In genomic region chr10:53499518-53499917, GRCm38 (mm10) we compare ENCODE assay signal across 8 mouse cellular contexts.
A peak's percentile ranks its signal among the peaks of the same experiment; 100 is the strongest.
DNase-seq lines count a peak whose midpoint lies in the region.

No protein-coding gene starts in this region.

- DNase-seq in kidney, adult 8-10 months, result peak; percentile 23 to 53
- no peak for DNase-seq in kidney, postnatal 14 days
- DNase-seq in CD4-positive, CD25-positive, alpha-beta regulatory T cell, adult 2 months (ENCODE audit: low read depth, low spot score), result peak; percentile 45
- peak; percentile 16 for DNase-seq in adrenal gland, postnatal 10 days
- DNase-seq in lung, postnatal 10 days, result peak; percentile 48
- no peak for DNase-seq in MN1 (ENCODE audit: low spot score)
- no peak for DNase-seq in Muller cell, postnatal 12 days (ENCODE audit: inconsistent ontology term)
- no peak for DNase-seq in urinary bladder, postnatal 14 days (ENCODE audit: low spot score)

Comparison
In these comparisons a context has a peak if more than half of its experiments do, and no peak if none do; other contexts are left out.
1. DNase-seq: peak in kidney, adult 8-10 months (2 of 2), CD4-positive, CD25-positive, alpha-beta regulatory T cell, adult 2 months (single experiment), adrenal gland, postnatal 10 days (single experiment) and lung, postnatal 10 days (single experiment); none in kidney, postnatal 14 days (single experiment), MN1 (single experiment), Muller cell, postnatal 12 days (single experiment) and urinary bladder, postnatal 14 days (single experiment).